Mouse (Mus musculus): ENCODE measurements around the gene Rplp1. TPM values are rescaled to one million over a fixed set of nuclear protein-coding genes. Genes with fewer than 3 reads are reported as not detected.

The Rplp1 gene
- total and polyA plus RNA-seq, 3 experiments: 9,058 to 15,045 TPM; not detected in 1

DNA sequence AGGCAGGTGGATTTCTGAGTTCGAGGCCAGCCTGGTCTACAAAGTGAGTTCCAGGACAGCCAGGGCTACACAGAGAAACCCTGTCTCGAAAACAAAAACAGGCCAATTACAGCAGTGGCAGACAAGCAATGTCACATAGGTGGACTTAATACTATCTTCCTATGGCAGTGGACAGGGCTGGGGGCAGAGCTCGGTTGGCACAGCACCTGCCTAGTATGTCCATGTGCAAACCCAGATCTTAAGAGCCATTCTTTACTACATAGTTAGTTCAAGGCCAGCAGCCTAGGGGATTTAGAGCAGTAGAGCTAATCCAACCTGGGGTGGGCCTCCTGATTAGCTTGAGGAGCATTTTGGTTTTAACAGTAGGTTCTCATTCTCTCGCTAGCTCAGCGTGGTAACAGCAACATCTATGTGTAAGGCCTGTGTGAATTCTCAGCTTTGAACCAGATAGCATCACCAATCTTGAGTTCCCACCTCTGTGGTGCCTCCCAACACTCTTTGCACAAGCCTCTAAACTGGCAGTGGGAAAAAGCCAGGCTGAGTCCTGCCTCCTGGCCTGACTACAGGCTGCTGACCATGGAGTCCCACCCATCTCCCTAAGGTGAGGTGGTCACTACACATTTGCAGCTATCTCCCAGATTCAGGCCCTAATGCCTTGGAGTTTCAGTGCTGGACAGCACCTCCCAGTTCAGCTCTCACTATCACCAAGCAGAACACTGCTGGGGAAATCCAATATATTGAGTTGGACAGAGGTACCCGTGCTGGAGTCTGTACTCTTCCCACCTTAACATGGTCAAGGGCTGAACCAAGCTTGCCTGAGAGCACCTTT lies 2.8 kb downstream of the Rplp1 start:
- Histone ChIP-seq H3K79me2 (ENCODE audit: control insufficient read depth, insufficient read depth, low read length, poor library complexity) (peaks cover 21% of the 10 kb centered on the region), H3K36me3 (ENCODE audit: control insufficient read depth in 1 of 2, insufficient read depth in 2 of 2, low read length in 2 of 2) (peaks cover 8 to 34% of the 10 kb centered on the region in 2 experiments), H3K27me3 (ENCODE audit: control insufficient read depth in 1 of 2, insufficient read depth in 2 of 2, low read length in 2 of 2) (no peaks in the 10 kb centered on the region), H3K27ac (ENCODE audit: control insufficient read depth, low read depth, low read length) (peak overlapping the region; percentile 90), H3K9me3 (replicated peaks; ENCODE audit: insufficient read depth, low read length) (no peaks in the 10 kb centered on the region), H3K4me3 (ENCODE audit: control insufficient read depth in 1 of 2, insufficient read depth in 1 of 2, low read depth in 2 of 2, low read length in 2 of 2) (peak overlapping the region in 1 of 2 experiments; percentile 97; a peak in 2 of 4 replicates), H3K9ac (ENCODE audit: control insufficient read depth, low read depth, low read length, poor library complexity, severe bottlenecking) (peak overlapping the region; percentile 97), H3K4me1 (ENCODE audit: control insufficient read depth in 1 of 2, insufficient read depth in 2 of 2, low read length in 2 of 2) (peaks cover 7 to 32% of the 10 kb centered on the region in 2 experiments)
- no peak for TF ChIP-seq ELF1 (IDR thresholded peaks at IDR 0.05; ENCODE audit: low read depth, low read length)
- TF ChIP-seq ZMIZ1 (IDR thresholded peaks at IDR 0.05; ENCODE audit: low read depth, low read length): peak; percentile 89
- peak; percentile 75 for TF ChIP-seq POLR2AphosphoS2 (IDR thresholded peaks at IDR 0.05; ENCODE audit: low read length)
- TF ChIP-seq MAFK (IDR thresholded peaks at IDR 0.05; ENCODE audit: borderline replicate concordance, low read depth, low read length): no peak
- no peak for TF ChIP-seq TCF12 (IDR thresholded peaks at IDR 0.05; ENCODE audit: low read depth, low read length)
- TF ChIP-seq ZNF384 (IDR thresholded peaks at IDR 0.05; ENCODE audit: low read depth, low read length): no peak
- no peak for TF ChIP-seq TAL1 (IDR thresholded peaks at IDR 0.05; ENCODE audit: low read length)
- TF ChIP-seq MEF2A (IDR thresholded peaks at IDR 0.05; ENCODE audit: extremely low read depth, insufficient replicate concordance, low read depth, low read length, poor library complexity, severe bottlenecking): no peak
- TF ChIP-seq MYB (IDR thresholded peaks at IDR 0.05; ENCODE audit: low read depth, low read length): peak; percentile 38
- TF ChIP-seq EP300 (IDR thresholded peaks at IDR 0.05; ENCODE audit: low read depth in 1 of 2, low read length in 2 of 2): 0 out of 4 replicates have a peak, but pooled peaks of 1 of the 2 experiments have one; percentile 15
- no peak for TF ChIP-seq GATA1 (IDR thresholded peaks at IDR 0.05; ENCODE audit: low read depth, low read length)
- peak; percentile 63 for TF ChIP-seq NELFE (IDR thresholded peaks at IDR 0.05; ENCODE audit: low read depth, low read length)
- TF ChIP-seq POLR2A (IDR thresholded peaks at IDR 0.05; ENCODE audit: control insufficient read depth in 1 of 2, insufficient read depth in 1 of 2, low read depth in 1 of 2, low read length in 2 of 2, poor library complexity in 1 of 2): peak; percentile 45 to 70; a peak in 3 of 4 replicates
- TF ChIP-seq E2F4 (IDR thresholded peaks at IDR 0.05; ENCODE audit: borderline replicate concordance, low read depth, low read length): no peak
- TF ChIP-seq RCOR1 (IDR thresholded peaks at IDR 0.05; ENCODE audit: low read depth, low read length): peak; percentile 22; the same call in 1 of the 2 replicates
- no peak for TF ChIP-seq CHD1 (IDR thresholded peaks at IDR 0.05; ENCODE audit: low read depth, low read length)
- TF ChIP-seq SMC3 (IDR thresholded peaks at IDR 0.05; ENCODE audit: low read depth, low read length): 0 out of 2 replicates have a peak, but pooled peaks have one; percentile 0
- TF ChIP-seq UBTF (IDR thresholded peaks at IDR 0.05; ENCODE audit: borderline replicate concordance, insufficient read depth, low read depth, low read length): no peak
- peak; percentile 28; the same call in 1 of the 2 replicates for TF ChIP-seq BHLHE40 (IDR thresholded peaks at IDR 0.05; ENCODE audit: borderline replicate concordance, low read depth, low read length)
- no peak for TF ChIP-seq TBP (IDR thresholded peaks at IDR 0.05; ENCODE audit: low read depth, low read length)
- peak; percentile 61; the same call in 1 of the 2 replicates for TF ChIP-seq MYC (IDR thresholded peaks at IDR 0.05; ENCODE audit: low read depth, low read length)
- peak; percentile 71; the same call in 1 of the 2 replicates for TF ChIP-seq MAZ (IDR thresholded peaks at IDR 0.05; ENCODE audit: low read depth, low read length)
- 0 out of 2 replicates have a peak, but pooled peaks have one; percentile 31 for TF ChIP-seq ETS1 (IDR thresholded peaks at IDR 0.05; ENCODE audit: low read depth, low read length)
- no peak; the same call in none of the 2 replicates for TF ChIP-seq MXI1 (IDR thresholded peaks at IDR 0.05; ENCODE audit: low read depth, low read length)
- TF ChIP-seq ZKSCAN1 (IDR thresholded peaks at IDR 0.05; ENCODE audit: low read depth, low read length): no peak
- TF ChIP-seq NRF1 (IDR thresholded peaks at IDR 0.05; ENCODE audit: insufficient read depth, low read depth, low read length, poor library complexity, severe bottlenecking): no peak
- no peak for TF ChIP-seq CTCF (IDR thresholded peaks at IDR 0.05 in 2 of 3, conservative IDR thresholded peaks at IDR 0.05 in 1 of 3; ENCODE audit: control insufficient read depth in 1 of 3, insufficient read depth in 1 of 3, low read depth in 2 of 3, low read length in 3 of 3, poor library complexity in 1 of 3, severe bottlenecking in 1 of 3)
- peak; percentile 28; the same call in 1 of the 2 replicates for TF ChIP-seq SIN3A (IDR thresholded peaks at IDR 0.05; ENCODE audit: low read length)
- no peak; the same call in 1 of the 2 replicates for TF ChIP-seq POLR2AphosphoS5 (IDR thresholded peaks at IDR 0.05; ENCODE audit: borderline replicate concordance, low read depth, low read length)
- peak; percentile 77 for DNase-seq (ENCODE audit: low read depth, low spot score)
